Mouse (Mus musculus) gastrocnemius, adult 18-20 months (tissue): ENCODE data around the gene Ntrk1. TPM values are rescaled to one million over a fixed set of nuclear protein-coding genes. Genes with fewer than 3 reads are reported as not detected.
A peak's percentile ranks its signal among the peaks of the same experiment; 100 is the strongest.

Experiments
- DNase-seq: peaks from one replicate; pipeline ENCODE4 v3.0.0; 2021; ENCODE audit warnings: low spot score
- total RNA-seq, 2 experiments: library from RNA; stranded (reverse); gene quantifications; 2 replicates each; pipeline ENCODE4 v1.2.3; 2021

The Ntrk1 gene
- total RNA-seq, 2 experiments from 2014 or later, result not detected

GRCm38 (mm10) chr3:87753829-87754228 is 41.1 kb downstream of the Ntrk1 start:
- DNase-seq, result no peak

- DNase-seq, result no peak
Observed at GRCm38 (mm10) chr3:87752567-87752966, 42.4 kb downstream of the Ntrk1 start.

DNA sequence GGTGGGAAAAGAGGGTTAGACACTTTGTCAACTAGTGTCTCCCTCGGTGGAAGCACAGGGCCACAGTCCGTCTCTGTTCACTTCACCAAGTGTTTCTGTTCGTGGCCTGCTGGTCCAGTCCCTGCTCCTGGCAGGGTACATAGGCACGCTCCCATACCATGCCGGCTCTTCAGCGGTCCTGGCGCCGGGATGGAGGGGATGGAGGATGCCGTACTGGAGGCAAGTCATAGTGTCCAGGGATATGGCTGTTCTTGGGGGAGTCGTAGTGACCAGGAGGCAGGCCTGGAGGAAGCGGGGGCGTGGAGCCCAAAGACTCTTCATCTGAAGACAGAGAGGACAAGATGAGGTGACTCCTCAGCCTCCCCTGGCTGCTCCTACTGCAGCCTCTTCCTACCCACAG is 45.0 kb downstream of the Ntrk1 start:
- no peak for DNase-seq

GRCm38 (mm10) chr3:87749036-87749435 is 45.9 kb downstream of the Ntrk1 start:
- peak; percentile 57 for DNase-seq

- DNase-seq, result no peak
Observed at GRCm38 (mm10) chr3:87748431-87748830, 46.5 kb downstream of the Ntrk1 start, which contains the start of gene Lrrc71. Gene Lrrc71 (minus strand): TSS chr3:87748625.

- no peak for DNase-seq
Observed at GRCm38 (mm10) chr3:87745036-87745659, 49.8 kb downstream of the Ntrk1 start.

DNA sequence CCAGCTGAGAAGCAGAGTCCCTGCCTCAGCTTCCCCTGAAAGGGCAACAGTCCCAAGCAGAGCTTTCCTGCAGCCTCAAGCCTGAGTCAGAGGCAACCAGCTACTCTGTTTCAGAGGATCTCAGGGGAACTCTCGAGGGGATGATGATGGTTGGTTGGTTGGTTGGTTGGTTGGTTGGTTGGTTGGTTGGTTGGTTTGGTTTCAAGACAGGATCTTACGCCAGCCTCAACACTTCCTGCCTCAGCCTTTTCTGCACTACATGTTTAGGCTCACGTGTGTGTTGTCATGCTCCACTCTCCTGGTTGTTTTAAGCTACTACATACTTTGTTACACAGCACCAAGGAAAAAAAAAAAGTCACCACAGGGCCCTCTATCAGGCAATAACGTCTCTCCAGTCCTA is 51.0 kb downstream of the Ntrk1 start:
- DNase-seq, result no peak

- no peak for DNase-seq
Observed at GRCm38 (mm10) chr3:87742735-87743134, 52.2 kb downstream of the Ntrk1 start.

DNA sequence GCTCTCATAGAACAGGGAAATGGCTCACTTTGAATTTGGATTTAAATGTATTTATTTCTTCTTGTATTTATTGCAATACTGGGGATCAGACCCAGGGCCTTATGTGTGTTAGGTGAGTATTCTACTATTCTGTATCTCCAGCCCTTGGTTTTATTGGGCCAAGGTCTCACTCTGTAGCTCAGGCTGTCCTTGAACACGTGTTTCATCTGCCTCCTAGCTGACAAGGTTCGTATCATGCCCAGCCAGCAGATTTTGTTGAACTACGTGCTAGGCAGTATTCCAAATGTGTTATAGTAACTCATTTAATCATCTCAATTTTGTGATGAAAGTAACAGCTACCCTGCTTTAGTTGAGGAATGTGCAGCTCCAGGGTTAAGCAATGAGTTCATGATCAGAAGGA is 52.9 kb downstream of the Ntrk1 start:
- DNase-seq, result no peak

DNA sequence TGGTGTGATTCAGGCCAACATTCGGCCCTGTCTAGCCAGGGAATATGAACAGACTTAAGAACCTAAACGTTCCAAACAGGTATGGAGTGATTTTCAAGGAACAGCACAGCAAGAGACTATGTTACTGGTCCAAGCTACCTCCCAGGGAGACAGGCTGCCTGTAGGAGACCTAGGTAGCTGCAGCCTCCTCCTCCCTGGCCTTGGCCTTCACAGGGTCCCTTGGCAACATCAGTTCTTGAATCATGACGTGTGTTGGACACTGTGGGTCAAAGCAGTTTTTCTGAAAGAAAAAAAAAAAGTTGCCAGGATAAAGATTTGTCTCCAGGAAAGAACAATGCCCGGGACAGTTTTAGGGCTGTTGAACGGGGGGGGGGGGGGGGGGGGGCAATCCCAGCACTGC is 56.1 kb downstream of the Ntrk1 start:
- no peak for DNase-seq

GRCm38 (mm10) chr3:87735335-87735734 is 59.6 kb downstream of the Ntrk1 start:
- no peak for DNase-seq

DNA sequence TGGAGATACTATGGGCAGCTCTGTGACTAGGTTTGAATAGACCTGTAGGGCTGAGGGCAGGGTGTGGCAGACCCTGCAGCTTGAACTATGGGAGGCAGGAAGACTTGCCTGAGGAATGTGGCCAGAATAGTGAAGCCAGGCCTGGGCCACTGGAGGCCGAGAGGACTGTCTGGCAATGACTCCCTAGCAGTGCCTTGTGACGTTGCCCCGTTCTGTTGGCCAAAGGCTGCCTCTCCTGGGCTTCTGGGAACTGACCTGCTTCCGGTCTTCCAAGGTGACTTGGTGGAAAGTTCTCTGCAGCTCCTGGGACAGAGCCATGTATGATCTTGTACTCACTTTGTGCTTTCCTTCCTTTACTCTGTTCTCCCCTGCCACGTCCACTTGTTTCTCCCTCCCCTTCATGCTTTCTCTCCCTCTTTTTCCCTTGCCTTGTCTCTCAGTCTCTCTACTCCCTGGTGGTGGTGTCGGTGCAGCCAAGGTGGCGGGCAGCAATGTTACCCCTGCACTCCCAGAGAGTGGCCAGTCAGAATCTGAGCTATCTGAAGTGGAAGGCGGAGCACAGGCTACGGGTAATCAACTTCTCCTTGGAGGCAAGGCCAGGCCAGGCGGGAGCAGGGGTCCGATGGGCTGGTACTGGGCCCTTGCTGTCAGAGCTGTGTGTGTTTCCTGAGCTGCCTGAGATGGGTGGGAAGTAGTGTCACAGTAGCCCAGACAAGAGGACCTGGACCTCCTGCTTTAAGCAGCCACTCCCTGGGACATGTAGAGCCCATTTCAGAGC is 60.8 kb downstream of the Ntrk1 start:
- no peak for DNase-seq

DNA sequence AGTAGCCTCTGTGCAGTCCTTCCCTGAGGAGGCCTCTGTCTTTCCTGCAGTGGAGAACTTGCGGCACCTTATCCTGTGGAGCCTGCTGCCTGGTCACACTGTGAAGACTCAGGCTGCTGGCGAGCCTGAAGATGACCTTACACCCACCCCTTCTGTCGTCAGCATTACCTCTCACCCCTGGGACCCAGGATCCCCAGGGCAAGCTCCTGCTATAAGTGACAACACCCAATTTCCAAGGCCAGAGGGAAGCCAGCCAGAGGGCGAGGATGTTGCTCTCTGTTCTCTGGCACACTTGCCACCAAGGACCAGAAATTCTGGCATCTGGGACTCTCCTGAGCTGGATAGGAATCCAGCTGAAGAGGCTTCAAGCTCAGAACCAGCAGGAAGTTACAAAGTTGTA is 61.9 kb downstream of the Ntrk1 start:
- peak; percentile 13 for DNase-seq

DNA sequence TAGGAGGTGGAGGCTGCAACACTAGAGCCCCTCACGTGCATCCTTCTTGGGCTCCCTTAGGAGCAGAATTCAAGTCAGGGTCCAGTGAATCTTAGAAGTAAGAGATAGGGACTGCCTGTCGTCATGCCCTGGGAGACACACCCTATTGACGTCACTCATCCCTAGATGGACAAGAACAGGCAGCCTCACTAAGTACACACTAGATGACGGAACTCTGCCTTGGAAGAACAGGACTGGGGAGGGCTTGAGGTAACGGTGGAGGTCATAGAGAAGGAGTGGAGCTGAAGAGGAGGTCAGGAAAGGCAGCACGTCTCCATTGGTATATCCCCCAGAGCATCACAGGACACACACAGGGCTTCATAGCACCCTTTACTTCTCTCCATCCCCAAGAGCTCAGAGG is 66.3 kb downstream of the Ntrk1 start:
- no peak for DNase-seq

Other genes starting within 250 kb of the Ntrk1 start
- gene Arhgef11, start 177.6 kb downstream of the Ntrk1 start, total RNA-seq, result 10 to 100 TPM; 18.5 to 19.9 TPM
- not detected for gene Lrrc71, start 46.5 kb downstream of the Ntrk1 start, total RNA-seq
- gene Insrr, start 1.8 kb upstream of the Ntrk1 start, total RNA-seq, result not detected
- 1 to 10 TPM; 6.3 to 6.4 TPM for gene Pear1, start 29.1 kb upstream of the Ntrk1 start, total RNA-seq
- gene Sh2d2a, start 51.6 kb upstream of the Ntrk1 start, total RNA-seq, result not detected
- 10 to 100 TPM; 48.3 to 55.2 TPM for gene Prcc, start 90.4 kb upstream of the Ntrk1 start, total RNA-seq
- 100 to 1,000 TPM; 219 to 232 TPM for gene Hdgf, start 111.2 kb upstream of the Ntrk1 start, total RNA-seq
- 10 to 100 TPM; 42.2 to 49.1 TPM for gene Mrpl24, start 124.3 kb upstream of the Ntrk1 start, total RNA-seq
- 1 to 10 TPM; 6.3 to 8.1 TPM for gene Isg20l2, start 135.2 kb upstream of the Ntrk1 start, total RNA-seq
- 1 to 10 TPM; 3.2 to 3.4 TPM for gene Rrnad1, start 135.6 kb upstream of the Ntrk1 start, total RNA-seq
- under 1 TPM in 1 of 2 experiments, not detected in 1; 0.57 TPM for gene Crabp2, start 153.5 kb upstream of the Ntrk1 start, total RNA-seq
- 10 to 100 TPM; 10.8 to 24.9 TPM for gene Nes, start 175.9 kb upstream of the Ntrk1 start, total RNA-seq
- gene Bcan, start 205.1 kb upstream of the Ntrk1 start, total RNA-seq, result not detected
- not detected for gene Hapln2, start 232.4 kb upstream of the Ntrk1 start, total RNA-seq
- 10 to 100 TPM; 20.3 to 20.4 TPM for gene Gpatch4, start 247.9 kb upstream of the Ntrk1 start, total RNA-seq